Mouse (Mus musculus) cerebellum, adult 8-10 months (tissue): ENCODE data around the gene Mlip.

Experiments
- DNase-seq: peaks from one replicate; pipeline ENCODE4 v3.0.0; 2022

The Mlip gene

DNA sequence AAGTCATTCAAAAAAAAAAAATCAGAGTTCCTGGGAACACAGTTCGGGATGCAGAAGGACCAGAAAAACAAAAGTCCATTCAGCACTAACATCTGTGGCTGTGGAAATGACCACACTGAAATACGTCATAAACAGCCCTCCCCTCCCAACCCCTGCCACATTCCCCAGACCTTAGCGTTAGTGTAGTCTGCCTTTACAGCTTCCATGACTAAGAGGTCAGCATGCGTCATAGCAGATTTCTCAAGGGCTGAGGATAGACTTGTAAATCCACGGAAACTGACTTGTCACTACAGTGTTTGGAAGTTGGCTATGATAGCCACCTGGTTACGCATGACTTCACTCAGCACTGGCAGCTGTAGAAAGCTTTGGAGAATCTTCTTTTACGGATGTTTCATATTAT lies 8.5 kb downstream of the Mlip start:
- DNase-seq: no peak

DNA sequence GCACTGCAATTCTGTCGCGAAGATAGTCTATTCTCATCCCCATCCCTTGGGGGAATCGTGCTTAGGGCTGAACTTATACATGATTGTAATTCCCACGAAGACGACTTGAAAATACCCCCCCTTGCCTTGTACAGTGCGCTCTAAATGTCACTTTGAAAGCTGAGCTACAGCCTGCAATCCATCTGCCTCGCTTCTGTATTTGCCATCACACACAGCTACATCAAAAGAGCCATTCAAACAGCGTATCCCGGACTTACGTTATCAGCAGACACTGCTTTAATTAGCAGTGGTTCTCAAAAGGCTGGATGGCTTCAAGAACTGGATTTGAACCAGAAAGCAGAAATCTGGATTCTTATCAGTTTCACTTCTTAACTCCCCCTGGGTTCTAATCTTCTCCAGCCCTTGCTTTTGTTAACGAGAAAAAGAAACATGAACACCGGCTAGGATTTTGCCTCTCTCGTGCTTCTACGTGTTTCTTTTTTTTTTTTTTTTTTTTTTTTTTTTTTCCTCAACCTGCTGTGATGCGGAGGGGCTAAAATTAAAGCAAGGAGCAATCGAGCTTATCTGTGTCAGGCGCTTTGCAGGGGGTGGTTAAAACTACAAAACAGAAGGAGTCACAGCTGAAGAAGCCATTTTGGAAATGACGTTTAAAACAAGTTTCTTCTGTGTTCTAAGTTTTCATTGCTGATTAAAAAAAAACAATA lies 12.5 kb downstream of the Mlip start:
- DNase-seq: no peak

DNA sequence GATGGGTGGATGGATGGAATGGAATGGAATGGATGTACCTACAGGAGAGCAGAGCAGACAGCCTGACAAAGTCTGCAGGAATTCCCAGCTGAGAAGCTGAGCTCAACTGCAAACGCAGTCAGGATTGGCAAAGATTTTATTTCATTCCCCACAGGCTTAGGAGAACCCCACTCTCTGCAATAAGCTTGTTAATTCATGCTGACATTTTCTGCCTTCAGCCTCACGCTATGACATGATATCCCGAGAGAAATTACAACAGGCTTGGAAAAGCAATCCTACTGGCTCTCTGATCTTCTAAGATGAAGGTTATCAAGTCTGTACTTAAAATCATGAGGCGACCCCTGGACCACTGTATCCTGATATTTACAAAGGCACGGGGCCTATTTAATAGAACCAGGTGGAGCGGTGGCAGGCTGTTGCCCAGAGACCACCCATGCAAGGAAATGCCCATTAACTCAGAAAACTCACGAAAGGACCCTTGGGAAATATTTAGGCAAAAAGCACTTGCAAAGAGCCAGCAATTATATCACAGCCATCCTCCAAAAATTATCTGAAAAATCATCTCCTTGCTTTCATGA lies 13.1 kb downstream of the Mlip start:
- DNase-seq: no peak

DNA sequence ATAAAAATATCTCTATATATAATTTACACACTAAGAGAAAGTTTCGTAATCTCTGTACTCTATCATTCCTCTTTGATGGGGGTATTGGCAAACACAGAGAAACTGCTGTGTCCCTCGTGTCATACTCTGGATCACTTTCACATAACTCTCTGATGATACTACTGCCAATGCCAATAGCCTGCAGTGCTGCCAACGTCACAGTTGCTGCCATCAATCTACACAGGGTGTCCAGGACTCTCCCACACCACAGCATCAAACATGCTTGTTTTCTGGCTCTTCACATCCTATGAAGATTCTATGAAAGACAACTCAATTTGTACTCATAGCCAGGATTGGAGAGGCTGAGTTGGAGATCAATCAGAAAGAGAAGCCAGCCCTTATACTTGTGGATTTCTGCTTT lies 17.4 kb downstream of the Mlip start:
- no peak for DNase-seq

DNA sequence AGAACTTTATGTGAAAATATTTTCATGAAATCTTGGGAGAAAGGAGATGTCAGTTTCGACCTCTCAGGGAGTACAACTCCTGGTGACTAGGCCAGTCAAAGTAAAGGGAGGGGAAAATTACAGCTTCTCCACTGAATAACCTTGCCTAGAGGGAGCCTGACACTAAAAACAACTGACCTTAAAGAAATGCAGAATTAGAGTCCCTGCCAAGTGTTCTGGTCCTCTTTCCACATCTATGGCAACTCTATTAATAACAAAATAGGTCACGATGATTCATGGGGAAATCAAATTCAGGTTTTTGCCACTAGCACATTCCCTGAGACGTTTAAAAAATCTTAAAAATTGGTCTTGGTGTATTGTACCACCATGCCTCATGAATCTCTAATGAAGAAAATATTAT lies 34.4 kb downstream of the Mlip start:
- no peak for DNase-seq

DNA sequence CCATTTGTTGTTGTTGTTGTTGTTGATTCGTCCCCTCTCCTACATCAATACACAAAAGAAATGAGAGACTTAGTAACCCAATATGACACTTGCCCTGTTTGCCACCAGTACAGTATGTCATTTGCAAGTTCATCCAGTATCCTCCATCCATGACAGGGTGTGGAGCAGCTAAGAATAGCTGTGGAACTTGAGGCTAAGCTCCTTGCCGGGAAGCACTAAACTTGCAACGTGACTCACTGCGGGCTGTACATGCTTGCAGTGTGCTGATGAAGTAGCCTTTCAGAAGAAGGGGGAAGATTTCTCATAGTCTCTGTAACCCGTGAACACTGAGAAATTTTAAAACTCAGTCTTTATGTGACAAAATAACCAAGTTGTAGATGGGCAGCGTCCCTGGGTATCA lies 42.2 kb downstream of the Mlip start:
- no peak for DNase-seq

DNA sequence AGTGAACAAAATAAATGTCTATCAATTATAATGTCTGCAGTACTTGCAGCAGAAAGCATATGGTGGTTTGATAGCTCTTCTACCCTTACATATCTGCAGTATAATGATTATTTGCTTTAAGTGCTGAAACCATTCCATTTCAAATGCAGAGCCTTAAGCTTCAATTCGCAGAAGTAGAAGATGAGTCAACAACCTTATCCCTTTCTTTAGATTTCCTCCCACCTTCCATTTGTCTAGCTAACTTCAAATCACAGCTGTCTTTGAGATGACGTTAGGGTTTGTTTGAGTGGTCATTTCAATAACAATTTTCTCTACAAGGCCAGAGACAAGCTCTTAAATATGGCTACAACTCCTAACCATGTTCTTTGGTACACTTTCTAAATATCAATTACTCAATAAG lies 47.4 kb downstream of the Mlip start:
- DNase-seq: no peak

DNA sequence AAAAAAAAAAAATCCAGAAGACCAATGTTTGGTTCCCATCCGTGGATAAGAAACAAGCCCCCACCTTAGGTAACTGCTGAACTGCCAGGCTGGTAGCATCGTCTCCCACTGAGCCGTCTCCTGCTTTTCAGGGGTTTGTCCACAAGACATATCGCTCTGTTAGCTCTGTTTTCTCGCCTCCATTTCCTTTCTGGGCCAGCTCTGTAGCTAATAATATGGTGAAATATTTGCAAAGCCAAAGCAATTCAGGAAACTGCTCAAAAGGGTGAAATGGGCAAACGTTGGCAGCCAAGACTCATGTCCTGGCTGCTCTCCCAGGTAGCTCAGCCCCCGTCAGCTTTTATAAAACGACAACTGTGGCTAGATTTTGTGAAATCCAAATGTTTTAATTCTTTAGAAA lies 50.4 kb downstream of the Mlip start:
- no peak for DNase-seq

DNA sequence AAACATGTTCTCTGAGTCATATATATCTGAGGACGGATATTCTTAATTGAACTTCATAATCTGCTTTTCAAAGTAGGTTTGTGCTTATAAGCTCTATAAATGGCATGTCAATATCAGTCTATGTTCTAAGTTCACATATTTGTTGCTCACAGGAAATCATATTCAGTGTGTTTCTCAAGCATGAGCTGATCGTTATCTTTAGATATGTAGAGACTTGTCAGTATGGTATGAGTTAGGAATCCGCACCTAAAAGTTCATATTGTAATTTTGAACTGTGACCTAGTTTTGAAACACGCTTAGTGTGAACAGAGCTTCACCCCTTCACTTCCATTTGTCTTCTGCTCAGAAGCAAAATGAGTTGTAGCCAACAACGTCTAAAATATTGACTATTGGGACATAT lies 64.8 kb downstream of the Mlip start:
- no peak for DNase-seq

DNA sequence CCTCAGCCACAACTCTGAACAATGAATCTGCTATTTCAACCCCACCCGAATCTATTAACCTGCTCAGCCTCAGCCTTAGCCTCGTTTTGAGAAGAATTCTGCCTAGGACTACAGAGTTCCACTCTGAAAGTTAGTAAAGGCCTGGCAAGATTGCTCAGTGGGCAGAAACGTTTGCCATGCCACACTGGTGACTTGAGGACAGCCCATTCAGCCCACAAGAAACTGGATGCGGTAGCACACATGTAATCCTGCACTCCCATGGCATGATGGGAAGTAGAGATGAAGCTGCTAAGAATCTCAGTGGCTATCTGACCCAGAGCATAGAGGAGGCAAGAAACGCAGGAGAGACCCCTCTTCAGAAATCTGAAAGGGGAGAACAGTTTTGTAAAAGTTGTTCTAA lies 73.4 kb downstream of the Mlip start:
- DNase-seq: no peak

DNA sequence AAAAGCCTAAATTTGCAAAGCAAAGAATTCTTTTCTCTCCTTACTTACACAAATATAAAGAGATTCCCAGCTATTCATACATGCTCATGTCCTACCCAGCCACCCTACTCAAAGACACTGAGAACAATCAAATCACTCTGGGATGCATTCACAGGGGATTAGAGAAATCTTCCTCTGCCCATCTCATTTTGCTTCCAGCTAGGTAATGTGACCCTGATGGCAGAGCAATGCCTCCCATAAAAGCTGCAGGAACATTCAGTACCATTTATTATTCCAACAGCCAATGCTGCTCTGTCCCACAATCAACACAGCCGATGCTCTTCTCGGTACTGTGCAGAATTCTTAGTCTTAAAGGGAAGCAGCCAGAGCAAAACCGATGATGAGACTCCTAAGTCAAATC lies 74.7 kb downstream of the Mlip start:
- no peak for DNase-seq

DNA sequence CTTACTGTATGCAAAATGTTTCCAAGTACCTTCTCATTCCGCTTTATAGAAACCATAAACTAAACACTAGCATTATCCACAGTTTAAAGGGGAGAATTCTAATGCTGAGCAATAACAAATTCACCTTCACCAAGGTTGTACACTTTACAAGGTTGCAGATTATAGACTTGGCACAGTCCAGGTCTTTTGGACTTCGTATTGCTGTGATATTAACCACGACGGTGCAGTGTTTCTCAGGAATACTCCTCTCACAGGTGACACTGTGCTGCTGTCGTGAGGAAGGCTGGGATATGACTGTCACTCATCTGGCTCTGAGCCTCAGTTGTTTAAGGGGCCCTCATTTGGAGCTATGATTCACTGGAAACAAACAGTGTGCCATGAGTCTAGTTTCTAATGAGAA lies 75.5 kb downstream of the Mlip start:
- no peak for DNase-seq

DNA sequence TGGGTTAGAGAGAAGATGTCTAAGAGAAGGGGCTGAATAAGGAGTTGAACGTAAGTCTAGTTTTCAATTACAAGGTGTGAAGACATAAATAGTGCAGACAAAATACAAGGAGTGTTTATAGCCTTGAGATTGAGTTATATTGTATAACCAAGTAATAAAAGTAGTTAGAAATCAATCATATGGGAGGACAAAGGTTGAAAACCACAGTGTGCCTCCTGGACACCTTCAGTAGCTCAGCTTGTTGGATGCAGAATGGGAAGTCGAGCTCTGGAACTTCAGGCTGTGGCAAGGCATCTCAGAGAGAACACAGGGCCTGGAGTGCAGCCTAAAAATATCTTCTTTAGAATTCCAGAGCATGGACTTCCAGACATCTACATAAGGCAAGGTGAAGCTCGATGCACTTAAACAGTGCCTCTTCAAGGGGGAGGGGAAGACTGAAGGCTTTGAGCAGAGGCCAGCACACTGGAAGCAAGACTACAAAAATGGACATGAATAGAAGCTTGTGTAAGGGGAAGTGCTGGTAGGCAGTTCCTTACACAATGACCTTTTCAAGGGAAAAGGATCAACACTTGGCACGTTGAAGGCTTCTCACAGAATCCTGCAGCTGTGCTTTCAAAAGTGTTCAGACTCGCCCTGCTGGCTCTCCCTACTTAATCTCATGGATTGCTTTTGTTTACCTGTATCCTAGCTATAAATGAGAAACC lies 76.2 kb downstream of the Mlip start:
- no peak for DNase-seq

DNA sequence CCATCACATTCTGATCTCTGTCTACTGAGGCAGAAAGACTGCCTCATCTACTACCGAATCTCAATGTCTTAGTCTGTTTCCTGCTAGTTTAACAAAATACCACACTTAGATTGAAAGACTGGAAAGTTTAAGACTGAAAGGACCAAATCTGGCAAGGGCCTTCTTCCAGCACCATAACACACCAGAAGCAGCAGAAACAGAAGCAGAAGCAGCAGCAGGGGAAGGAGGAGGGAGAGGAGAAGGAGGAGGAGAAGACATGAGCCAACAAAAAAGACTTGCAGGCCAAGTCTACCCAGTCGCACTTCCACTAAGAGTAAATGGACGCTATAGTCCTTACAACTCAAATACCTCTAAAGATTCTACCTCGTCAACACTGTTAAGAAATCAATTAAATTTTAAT lies 80.0 kb downstream of the Mlip start:
- no peak for DNase-seq

DNA sequence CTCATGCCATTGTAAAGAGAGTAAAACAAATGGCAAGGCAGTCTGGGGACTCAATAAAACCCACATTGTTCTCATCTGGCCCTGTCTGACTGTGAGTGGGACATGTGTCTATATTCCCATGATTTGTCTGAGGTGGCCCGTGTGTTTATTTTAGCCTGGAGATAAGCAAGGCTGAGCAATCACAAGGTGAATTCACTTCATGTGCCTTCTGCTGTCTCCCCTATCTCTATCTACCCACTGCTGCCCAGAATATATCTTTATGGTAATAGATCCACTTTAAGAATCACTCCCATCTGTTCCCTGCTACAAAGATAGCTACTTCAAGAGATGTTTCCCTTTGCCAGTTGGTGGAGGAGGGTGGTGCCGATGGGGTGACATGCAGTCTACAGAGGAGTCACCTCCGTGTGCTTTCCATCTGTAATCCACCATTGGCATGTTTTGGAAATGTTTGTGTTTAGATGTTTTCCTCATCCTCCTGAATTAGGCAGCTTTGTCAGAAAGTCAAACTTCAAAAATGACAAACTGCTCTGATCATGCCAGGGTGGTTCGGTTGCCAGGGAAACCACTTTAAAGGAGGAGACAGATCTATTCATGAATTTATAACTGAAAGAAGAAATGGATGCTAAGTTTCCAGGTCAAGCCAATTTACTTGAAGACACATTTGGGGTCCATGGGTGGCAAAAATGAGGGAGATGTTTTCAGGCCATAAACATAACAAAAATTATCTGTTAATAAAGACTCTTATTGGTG lies 87.3 kb downstream of the Mlip start:
- DNase-seq: no peak

DNA sequence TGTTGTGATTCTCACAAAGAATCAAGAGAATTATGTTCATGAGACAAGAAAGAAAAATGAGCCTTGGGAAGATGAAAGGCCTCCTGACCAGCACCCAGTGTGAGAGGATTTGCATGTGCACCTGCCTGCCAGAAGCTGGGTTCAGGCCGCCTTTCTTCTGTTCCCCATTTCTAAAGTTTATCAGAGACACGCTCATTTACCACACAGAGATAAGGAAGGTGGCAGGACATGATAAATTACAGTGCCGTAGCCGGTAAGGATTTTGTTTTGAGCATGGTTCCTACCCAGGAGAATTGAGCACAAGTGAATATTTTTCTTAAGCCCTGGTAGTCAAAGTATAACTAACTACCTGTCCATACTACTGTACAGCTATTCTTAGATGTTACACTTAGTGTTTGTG lies 93.7 kb downstream of the Mlip start:
- no peak for DNase-seq

DNA sequence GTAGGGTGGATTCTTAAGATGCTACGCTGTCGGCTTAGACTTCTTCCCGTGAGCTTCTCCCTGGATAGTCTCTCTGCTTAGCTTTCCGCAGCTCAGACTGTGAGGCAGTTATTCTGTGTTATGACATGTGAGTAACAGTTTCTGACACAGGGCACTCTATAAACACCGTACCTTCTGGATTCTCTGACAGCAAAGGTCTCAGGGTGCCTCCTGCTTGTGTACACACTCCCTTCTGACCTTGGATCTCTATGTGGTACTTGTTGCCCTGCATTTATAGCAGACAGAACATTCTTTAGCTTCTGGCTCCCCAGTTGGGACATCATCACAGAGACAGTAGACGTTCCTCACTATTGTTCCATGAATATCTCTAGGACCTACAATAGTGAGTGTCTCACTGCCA lies 94.5 kb downstream of the Mlip start:
- DNase-seq: no peak

DNA sequence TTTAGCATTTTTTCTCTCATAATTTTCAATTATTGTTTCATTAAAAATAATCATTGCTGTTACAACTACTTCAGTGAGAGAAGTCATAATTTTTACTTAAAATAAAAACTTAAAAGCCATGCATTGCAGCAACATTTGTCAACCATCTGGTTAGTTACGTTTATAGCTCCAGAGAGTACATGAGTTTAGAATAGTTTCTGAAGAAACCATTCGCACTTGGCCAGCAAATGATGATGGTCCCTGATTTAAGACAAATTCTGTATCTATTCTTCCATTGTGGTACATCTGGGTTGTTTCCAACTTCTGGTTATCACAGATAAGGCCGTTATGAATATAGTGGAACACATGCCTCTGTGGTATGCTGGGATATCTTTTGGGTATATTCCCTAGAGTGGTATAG lies 98.3 kb downstream of the Mlip start:
- DNase-seq: no peak

DNA sequence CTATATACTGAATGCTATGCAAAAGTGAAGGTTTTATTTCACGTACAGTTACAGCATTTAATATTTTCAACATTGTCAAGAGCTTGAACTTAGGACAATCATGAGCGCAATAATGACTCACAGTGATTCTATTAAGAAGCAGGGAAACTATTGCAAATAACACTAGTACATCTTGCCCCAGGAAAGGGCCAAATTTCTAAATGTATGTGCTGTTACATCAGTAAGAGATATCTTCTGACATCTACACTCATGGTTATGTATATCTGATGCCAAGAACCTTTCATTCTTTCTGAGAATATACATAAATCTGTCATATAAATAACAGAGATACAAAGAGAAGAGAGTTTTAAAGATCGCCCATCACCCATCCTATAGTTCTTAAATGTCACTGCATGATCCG lies 100.0 kb downstream of the Mlip start:
- no peak for DNase-seq

DNA sequence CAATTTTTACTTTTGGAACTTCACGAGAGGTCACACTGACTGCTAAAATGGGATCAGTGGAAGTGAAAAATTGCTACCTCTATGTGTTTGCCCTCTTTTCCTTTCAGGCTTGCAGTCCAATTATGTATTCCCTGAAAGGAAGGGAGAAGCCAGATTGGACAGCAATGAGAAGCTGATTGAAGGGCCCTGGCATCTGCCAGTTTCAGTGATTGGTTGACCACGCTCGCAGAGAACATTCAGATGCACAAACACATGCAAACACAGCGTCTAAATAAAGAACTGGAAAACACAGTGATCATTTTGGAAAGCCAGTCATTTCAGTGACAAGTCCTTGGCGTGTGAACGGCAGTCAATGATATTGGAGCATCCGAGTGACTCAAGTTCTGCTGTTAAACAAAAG lies 100.6 kb downstream of the Mlip start:
- DNase-seq: no peak

DNA sequence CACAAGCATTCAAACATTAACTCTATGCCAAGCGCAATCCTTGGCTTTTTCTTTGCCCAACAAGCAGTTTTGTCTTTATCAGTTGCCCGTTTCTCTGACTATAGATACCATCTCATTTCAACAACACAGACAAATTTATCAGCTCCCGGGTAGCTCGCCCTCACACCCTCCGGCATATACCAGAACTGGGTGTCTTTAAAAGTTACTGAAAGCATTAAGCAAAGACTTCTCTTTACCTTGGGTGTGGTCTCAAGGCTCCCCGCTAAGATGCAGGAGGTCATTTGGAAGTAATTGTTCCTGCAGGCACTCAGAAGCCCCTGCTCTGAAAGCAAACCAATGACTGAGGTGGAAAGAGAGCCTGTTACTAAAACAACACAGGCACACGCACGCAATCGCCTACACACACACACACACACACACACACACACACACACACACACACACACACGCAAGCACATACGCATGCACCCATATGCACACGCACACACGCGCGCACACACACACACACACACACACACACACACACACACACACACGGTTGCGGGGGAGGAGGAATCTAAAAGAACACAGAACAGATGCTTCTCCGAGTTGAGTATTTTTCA lies 101.2 kb downstream of the Mlip start:
- DNase-seq: no peak

DNA sequence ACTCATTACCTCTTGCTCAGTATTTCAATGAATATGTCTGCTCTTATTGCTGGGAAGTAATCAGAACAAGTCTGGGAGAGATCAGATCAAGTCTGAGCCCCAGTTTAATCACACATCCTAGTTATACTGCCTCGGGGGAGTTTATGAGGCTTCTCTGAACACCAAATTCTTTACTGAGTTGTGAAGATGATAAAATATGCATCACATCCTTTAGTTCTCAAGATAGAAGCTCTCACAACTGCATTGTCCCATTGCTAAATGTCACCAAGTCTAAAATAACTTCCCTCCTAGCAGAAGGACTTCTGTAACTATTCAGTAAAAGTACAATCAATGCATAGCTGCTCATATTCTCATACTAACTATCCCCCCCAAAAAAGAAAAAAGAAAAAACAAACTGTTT lies 154.5 kb downstream of the Mlip start:
- no peak for DNase-seq

DNA sequence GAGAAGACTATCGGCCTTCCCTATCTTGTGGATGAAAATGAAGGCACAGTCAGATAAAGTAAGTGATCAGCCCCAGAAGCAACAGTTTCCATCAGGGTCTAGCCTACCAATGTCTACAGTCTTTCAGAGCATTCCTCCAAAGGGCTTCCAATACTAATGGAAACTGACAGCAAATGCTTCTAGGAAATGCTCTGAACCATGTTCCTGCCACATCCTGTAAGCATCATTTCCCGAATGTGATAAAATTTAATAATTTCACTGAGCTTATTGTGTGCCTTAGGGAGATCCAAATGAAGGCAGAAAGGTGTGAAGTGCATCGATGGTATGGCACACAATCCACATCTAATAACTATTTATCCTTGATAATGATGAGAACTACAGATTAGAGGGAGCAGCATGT lies 173.3 kb downstream of the Mlip start:
- DNase-seq: no peak

DNA sequence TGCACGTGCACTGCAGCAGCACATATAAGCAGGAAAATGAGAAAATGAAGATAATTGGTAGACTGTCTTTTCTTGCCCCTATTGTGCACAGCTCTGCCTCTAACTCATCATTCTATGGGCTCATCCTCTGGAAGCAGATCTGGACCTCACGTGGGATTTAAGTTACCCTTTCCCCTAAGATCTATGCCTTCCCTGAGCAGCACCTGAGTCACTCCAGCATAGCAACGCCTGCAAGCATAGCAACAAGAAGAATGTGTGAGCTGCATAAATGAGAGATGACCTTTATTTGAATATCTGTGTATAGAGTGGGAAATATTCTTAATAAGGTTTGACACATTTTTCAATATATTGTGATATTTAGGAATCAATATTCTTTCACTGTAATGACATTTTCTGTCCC lies 176.9 kb downstream of the Mlip start:
- no peak for DNase-seq
